Mouse (Mus musculus): ENCODE measurements around the gene Tuba1a. TPM values are rescaled to one million over a fixed set of nuclear protein-coding genes. Genes with fewer than 3 reads are reported as not detected.
"Not testable (repeated sequence)": the region's sequence is repeated elsewhere in the genome, so short reads cannot be mapped to it uniquely, and the experiment has no call there.

Tuba1a gene
- polyA plus RNA-seq, 1 experiment from 2014 or later = 7,386 TPM

DNA sequence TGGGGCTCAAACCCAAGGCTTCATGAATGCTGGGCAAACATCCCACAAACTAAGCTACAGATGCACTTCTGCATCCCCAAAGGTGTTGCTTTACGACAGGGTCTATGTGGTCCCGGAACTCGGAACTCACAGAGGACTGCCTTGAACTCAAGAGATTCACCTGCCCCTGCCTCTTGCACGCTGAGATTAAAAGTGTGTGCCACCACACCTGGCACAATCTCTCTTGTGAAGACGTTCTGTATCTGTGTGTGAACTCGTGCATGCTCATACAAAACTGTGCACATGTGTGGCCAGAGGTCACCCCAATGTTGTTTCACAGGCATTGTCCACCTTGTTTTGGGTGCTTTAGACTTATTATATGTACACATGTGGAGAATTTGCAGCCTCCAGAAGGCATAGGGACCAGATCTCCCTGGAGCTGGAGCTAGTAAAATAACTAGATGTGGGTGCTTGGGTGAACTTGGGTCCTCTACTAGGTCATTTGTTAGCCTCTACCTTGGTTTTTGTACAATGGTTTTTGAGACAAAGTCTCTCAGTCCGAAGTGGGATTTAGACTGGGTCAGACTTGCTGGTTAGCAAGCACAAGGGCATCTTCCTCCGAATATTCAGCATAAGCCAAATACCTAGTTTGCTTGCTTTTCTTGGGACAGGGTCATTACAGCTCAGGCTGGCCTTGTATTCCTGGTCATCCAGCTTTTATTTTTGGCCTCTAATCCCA lies 23.3 kb downstream of the Tuba1a start:
- Histone ChIP-seq H3K9me3 (no peaks in the 10 kb centered on the region), H3K36me3 (replicated peaks) (peaks cover 15% of the 10 kb centered on the region), H3K27ac (0 out of 2 replicates have a peak overlapping the region, but pooled peaks have one; percentile 46), H3K4me2 (no peak overlapping the region), H3K4me3 (replicated peaks) (no peak overlapping the region), H3K27me3 (no peaks in the 10 kb centered on the region), H3K9ac (no peak overlapping the region), H3K4me1 (peaks cover 25% of the 10 kb centered on the region)
- no peak for ATAC-seq (ENCODE audit: low FRiP score)
- 57% methylated on average over 8 of the region's 8 CpGs for WGBS

DNA sequence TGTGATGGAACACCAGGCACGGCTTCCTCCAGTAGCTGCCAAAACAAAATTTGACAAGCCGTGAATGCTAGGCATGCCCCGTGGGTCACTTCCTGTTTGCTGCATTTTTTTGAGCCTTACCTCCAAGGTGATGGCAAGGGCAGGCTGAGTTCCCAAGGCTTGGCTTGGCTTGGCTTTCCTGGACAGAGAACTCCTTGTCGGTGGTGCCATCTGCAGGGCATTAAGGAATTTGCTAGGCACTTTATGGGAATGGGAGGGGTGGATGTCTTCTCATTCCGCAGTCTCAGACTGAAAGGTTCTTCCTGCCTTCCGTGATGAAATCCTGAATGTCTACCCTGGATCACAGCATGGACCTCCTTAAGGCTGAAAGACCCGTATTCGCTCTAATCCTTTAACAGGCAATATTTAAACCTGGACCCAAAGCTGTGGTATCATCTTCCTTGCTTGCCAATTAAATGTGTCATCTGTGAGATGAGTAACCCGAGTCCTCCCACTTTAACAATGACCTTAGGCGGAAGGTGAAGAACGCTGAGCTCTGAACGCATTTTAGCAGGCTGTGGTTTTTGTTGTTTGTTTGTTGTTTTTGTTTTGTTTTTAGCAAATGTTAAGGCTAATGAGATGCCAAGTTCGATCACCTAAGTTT lies 24.8 kb downstream of the Tuba1a start:
- H3K9me3 ChIP-seq = no peaks in the 10 kb centered on the region
- 17% methylated on average over 13 of the region's 13 CpGs for whole genome bisulfite sequencing
- H3K27ac ChIP-seq = peak overlapping the region; percentile 56; the same call in 1 of the 2 replicates
- no peaks in the 10 kb centered on the region for H3K27me3 ChIP-seq
- H3K9ac ChIP-seq = no peak overlapping the region
- H3K4me3 ChIP-seq (replicated peaks) = no peak overlapping the region
- peaks cover 15% of the 10 kb centered on the region for H3K36me3 ChIP-seq (replicated peaks)
- peaks cover 23% of the 10 kb centered on the region for H3K4me1 ChIP-seq
- ATAC-seq (ENCODE audit: low FRiP score) = peak; percentile 28
- no peak overlapping the region for H3K4me2 ChIP-seq

GRCm38 (mm10) chr15:98927566-98927965 lies 25.9 kb downstream of the Tuba1a start:
- Histone ChIP-seq H3K27me3 (no peaks in the 10 kb centered on the region), H3K4me1 (peaks cover 18% of the 10 kb centered on the region), H3K4me2 (no peak overlapping the region), H3K27ac (no peak overlapping the region), H3K9me3 (no peaks in the 10 kb centered on the region), H3K36me3 (replicated peaks) (peaks cover 15% of the 10 kb centered on the region), H3K4me3 (replicated peaks) (no peak overlapping the region), H3K9ac (no peak overlapping the region)
- WGBS = 79% methylated on average over 5 of the region's 5 CpGs
- ATAC-seq (ENCODE audit: low FRiP score) = no peak

DNA sequence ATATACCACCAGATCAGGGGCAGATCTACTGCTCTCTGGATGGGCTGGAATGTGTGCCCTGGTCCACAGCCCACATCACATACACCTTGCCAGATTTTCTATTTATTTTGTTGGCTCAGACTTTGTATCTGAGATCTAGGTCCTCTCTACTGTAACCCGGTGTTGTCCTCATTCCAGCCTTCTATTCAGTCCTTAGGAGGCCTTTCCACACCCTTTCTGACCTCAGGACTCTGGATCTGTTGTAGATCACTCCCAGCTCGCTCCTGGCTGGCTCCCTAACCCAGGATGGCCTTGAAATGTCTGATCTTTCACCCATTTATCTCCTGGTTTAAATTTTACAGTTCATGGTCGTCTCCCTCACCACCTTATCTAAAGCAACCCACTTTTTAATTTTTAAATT lies 28.8 kb downstream of the Tuba1a start:
- Histone ChIP-seq H3K27me3 (no peaks in the 10 kb centered on the region), H3K27ac (no peak overlapping the region), H3K36me3 (replicated peaks) (peaks cover 4% of the 10 kb centered on the region; the same call in 1 of the 2 replicates), H3K4me3 (replicated peaks) (no peak overlapping the region), H3K9me3 (no peaks in the 10 kb centered on the region), H3K4me2 (no peak overlapping the region), H3K4me1 (peaks cover 8% of the 10 kb centered on the region; the same call in 1 of the 2 replicates), H3K9ac (no peak overlapping the region)
- no peak for ATAC-seq (ENCODE audit: low FRiP score)
- WGBS = 81% methylated on average over 3 of the region's 3 CpGs

- Histone ChIP-seq H3K9ac (no peak overlapping the region), H3K4me3 (replicated peaks) (no peak overlapping the region), H3K27me3 (no peaks in the 10 kb centered on the region), H3K27ac (no peak overlapping the region), H3K4me2 (no peak overlapping the region), H3K36me3 (replicated peaks) (peaks cover 4% of the 10 kb centered on the region; the same call in 1 of the 2 replicates), H3K4me1 (peaks cover 4% of the 10 kb centered on the region; the same call in 1 of the 2 replicates), H3K9me3 (no peaks in the 10 kb centered on the region)
- ATAC-seq (ENCODE audit: low FRiP score) = no peak
- WGBS = 86% methylated on average over 2 of the region's 2 CpGs
Measured at GRCm38 (mm10) chr15:98923031-98923537, 30.4 kb downstream of the Tuba1a start.

DNA sequence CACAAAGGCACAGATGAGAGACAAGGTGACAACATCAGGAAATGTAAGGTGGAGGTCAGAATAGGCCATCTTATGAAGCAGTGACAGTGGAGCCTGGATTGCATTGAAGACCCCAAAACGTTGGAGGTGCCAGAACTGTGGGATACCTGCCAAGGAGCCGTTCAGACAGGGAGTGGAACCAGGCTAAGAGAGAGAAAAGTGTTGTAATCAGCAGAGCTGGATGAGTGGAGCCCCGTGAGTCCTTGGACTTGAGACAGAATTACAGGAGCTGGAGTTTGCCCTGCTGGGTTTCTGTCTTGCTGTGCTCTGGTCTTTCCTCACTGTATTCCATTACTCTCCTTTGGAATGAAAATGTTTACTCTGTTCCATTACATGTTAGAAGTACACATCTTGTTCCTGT lies 30.9 kb downstream of the Tuba1a start:
- Histone ChIP-seq H3K27me3 (no peaks in the 10 kb centered on the region), H3K9me3 (no peaks in the 10 kb centered on the region), H3K4me1 (peaks cover 4% of the 10 kb centered on the region; the same call in 1 of the 2 replicates), H3K27ac (no peak overlapping the region), H3K36me3 (replicated peaks) (peaks cover 4% of the 10 kb centered on the region; the same call in 1 of the 2 replicates), H3K4me2 (no peak overlapping the region), H3K9ac (no peak overlapping the region), H3K4me3 (replicated peaks) (no peak overlapping the region)
- WGBS = 62% methylated on average over 3 of the region's 3 CpGs
- no peak for ATAC-seq (ENCODE audit: low FRiP score)

- no peaks in the 10 kb centered on the region for H3K27me3 ChIP-seq
- no peak for ATAC-seq (ENCODE audit: low FRiP score)
- H3K4me3 ChIP-seq (replicated peaks) = no peak overlapping the region
- H3K4me2 ChIP-seq = no peak overlapping the region
- peaks cover 4% of the 10 kb centered on the region; the same call in 1 of the 2 replicates for H3K36me3 ChIP-seq (replicated peaks)
- H3K9ac ChIP-seq = no peak overlapping the region
- peaks cover 10% of the 10 kb centered on the region for H3K4me1 ChIP-seq
- H3K27ac ChIP-seq = no peak overlapping the region
- 74% methylated on average over 5 of the region's 5 CpGs for WGBS
- no peaks in the 10 kb centered on the region for H3K9me3 ChIP-seq
Measured at GRCm38 (mm10) chr15:98921510-98921909, 32.0 kb downstream of the Tuba1a start.

GRCm38 (mm10) chr15:98918499-98918895 lies 35.0 kb downstream of the Tuba1a start:
- not testable (repeated sequence) for ATAC-seq (ENCODE audit: low FRiP score); H3K9me3 ChIP-seq; H3K27me3 ChIP-seq
- H3K27ac ChIP-seq = peak overlapping the region; percentile 48
- WGBS = 31% methylated on average over 8 of the region's 8 CpGs
- peak overlapping the region; percentile 40; the same call in 1 of the 2 replicates for H3K9ac ChIP-seq
- peak overlapping the region; percentile 86 for H3K4me3 ChIP-seq (replicated peaks)
- peaks cover 14% of the 10 kb centered on the region for H3K36me3 ChIP-seq (replicated peaks)
- peaks cover 27% of the 10 kb centered on the region for H3K4me1 ChIP-seq
- peak overlapping the region; percentile 58 for H3K4me2 ChIP-seq

DNA sequence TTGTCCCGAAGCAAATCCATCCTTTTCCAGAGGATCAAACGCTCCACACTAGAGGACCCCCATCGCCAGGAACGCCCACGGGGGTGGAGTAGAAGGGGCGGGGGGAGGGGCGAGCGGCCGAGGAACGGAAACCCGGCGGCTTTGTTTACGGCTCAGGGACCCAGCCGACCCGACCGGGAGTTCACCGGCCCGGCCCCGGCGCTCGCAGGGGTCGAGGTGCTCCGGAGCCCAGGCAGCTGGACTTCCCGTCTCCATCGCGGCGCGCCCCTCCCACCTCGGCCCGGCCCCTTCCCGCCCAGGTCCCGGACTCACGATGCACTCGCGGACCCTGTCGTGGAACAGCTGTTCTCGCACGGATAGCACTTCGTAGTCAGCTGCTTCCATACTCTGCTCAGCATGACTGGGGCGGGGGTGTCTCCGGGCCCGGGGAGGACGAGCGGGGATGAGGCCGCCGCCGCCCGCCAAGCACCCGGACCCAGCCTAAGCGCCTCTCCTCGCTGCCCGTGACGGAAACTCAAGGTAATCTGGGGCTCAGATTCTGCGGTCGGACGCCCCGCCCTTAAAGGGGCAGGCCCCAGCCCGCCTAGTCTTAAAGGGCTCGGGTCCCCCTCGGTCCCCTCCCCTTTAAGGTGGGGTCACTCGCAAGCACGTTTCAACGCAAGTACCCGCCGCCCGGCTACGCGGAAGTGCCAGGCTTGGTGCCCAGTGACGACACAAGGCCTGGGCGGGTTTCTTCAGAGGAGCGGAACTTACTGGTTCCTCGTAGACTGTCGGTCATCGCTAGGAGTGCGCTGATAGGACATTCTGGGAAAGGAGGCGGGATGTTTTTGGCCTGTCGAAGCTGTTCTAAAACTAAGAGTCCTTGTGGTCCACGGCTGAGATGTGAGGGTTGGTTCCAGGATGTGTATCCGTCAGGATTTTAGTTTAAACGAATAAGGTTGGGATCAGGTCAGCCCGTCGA lies 35.7 kb downstream of the Tuba1a start, which contains the start of gene Lmbr1l:
Lmbr1l (minus strand) TSS at position 694 of the 961 bp plus-strand sequence.
- under 1% methylated on average over 82 of the region's 82 CpGs for WGBS

GRCm38 (mm10) chr15:98917091-98917490 lies 36.4 kb downstream of the Tuba1a start:
- H3K36me3 ChIP-seq (replicated peaks) = peaks cover 28% of the 10 kb centered on the region
- WGBS = 2% methylated on average over 14 of the region's 14 CpGs
- H3K9ac ChIP-seq = peak overlapping the region; percentile 84
- peaks cover 27% of the 10 kb centered on the region for H3K4me1 ChIP-seq
- H3K9me3 ChIP-seq = no peaks in the 10 kb centered on the region
- no peaks in the 10 kb centered on the region for H3K27me3 ChIP-seq
- H3K27ac ChIP-seq = peak overlapping the region; percentile 95
- H3K4me3 ChIP-seq (replicated peaks) = peak overlapping the region; percentile 86
- peak overlapping the region; percentile 88 for H3K4me2 ChIP-seq
- ATAC-seq (ENCODE audit: low FRiP score) = no peak

More for the DNA sequence above, 35.7 kb downstream of the Tuba1a start, which contains the start of gene Lmbr1l:
- peak within 1 kb of the TSS; percentile 88 for H3K4me2 ChIP-seq
- H3K36me3 ChIP-seq (replicated peaks) = peaks cover 21% of the 10 kb centered on the region
- H3K9me3 ChIP-seq = no peaks in the 10 kb centered on the region
- peaks cover 27% of the 10 kb centered on the region for H3K4me1 ChIP-seq
- peak within 1 kb of the TSS; percentile 86 for H3K4me3 ChIP-seq (replicated peaks)
- no peaks in the 10 kb centered on the region for H3K27me3 ChIP-seq
- peak within 1 kb of the TSS; percentile 84 for H3K9ac ChIP-seq
- peak within 1 kb of the TSS; percentile 95 for H3K27ac ChIP-seq
- peak; percentile 99 for ATAC-seq (ENCODE audit: low FRiP score)

DNA sequence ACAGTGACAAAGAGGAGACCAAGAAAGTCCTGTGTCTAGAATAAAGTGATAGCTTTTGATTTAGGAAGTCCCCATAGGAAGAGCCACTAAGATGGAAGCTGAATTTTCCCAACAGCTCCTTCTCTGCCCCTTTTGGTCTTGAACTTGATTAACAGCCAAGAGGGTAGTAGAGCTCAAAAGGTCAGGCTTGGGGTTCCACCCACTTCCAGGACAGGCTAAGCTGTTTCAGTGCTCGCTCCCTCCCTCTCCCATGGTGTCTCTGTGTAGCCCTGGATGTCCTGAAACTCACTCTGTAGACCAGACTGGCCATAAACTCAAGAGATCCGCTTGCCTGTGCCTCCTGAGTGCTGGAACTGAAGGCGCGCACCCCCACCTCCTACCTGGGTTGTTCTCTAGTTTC lies 37.5 kb downstream of the Tuba1a start:
- no peaks in the 10 kb centered on the region for H3K27me3 ChIP-seq
- WGBS = 93% methylated on average over 4 of the region's 4 CpGs
- peaks cover 27% of the 10 kb centered on the region for H3K4me1 ChIP-seq
- peak overlapping the region; percentile 84 for H3K9ac ChIP-seq
- peak overlapping the region; percentile 88 for H3K4me2 ChIP-seq
- ATAC-seq (ENCODE audit: low FRiP score) = no peak
- H3K27ac ChIP-seq = no peak overlapping the region
- peak overlapping the region; percentile 86 for H3K4me3 ChIP-seq (replicated peaks)
- peaks cover 39% of the 10 kb centered on the region for H3K36me3 ChIP-seq (replicated peaks)
- H3K9me3 ChIP-seq = no peaks in the 10 kb centered on the region
